Mouse (Mus musculus) c-Kit-positive CD71-negative TER-119-negative erythroid progenitor cells, embryonic 14.5 days (primary cell): ENCODE data around the gene Gm11559.
"Not testable (repeated sequence)": the region's sequence is repeated elsewhere in the genome, so short reads cannot be mapped to it uniquely, and the experiment has no call there.

ENCODE experiments used
- DNase-seq: peaks from one replicate; pipeline ENCODE4 v3.0.0-alpha.2; 2013; ENCODE audit warnings: low read depth

Gm11559 gene

DNA sequence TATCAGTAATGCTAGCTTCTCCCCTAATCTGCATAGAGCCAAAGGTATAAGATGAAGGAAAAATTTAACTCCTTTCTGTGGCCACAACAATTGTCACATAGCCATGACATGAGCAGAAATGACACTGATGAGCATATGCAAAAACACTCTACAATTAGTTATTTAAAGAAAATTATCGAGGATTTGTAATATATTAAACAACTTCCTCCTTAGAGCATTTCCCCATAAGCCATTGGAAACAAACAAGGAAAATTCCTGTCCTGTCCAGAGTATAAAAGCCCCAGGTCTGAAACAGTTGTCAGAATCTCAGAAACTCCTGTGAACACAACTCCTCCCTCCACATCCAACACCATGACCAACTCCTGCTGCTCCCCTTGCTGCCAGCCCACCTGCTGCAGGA is at the start of gene Gm11559:
Gm11559 (plus strand) TSS at position 301 of the 400 bp plus-strand sequence.
- DNase-seq, result not testable (repeated sequence)

DNA sequence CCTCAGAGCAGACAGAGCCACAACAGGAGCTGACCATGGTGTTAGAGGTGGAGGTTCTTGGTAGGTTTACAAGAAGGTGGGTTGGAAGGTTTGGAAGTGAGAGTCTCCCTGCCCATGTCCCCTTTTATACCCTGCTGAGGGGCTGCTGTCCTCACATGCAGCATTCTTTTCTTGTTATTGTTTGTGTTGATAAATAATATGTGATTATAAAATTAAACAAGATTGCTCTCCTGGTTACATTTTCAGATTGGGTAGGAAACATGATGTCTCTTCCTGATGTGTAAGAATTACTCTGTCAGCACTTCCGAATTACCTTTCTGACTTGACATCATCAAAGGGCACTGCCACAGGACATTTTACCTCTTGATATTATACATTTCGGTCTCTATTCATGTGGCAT is 48.7 kb upstream of the Gm11559 start, which contains the start of gene Gm11564:
Gm11564 (minus strand) TSS at position 101 of the 400 bp plus-strand sequence.
- DNase-seq, result not testable (repeated sequence)

DNA sequence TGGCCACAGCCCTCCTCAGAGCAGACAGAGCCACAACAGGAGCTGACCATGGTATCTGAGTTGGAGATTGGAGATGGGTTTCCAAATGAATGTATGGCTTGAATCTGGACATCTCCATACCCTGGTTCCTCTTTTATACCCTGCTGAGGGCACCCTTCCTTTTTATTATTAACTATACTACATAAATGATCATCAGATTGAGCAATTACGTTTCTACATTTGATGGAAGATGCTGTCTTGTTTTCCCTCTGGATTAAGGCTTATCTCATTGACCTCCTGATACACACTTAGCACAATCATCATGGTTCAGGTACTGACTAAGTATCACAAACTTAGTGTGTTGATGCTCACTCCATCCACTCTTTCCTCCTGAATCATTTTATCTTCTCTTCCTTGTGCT is 26.3 kb upstream of the Gm11559 start, which contains the start of gene 2300003K06Rik:
2300003K06Rik (minus strand) TSS at position 101 of the 400 bp plus-strand sequence.
- DNase-seq, result no peak

DNA sequence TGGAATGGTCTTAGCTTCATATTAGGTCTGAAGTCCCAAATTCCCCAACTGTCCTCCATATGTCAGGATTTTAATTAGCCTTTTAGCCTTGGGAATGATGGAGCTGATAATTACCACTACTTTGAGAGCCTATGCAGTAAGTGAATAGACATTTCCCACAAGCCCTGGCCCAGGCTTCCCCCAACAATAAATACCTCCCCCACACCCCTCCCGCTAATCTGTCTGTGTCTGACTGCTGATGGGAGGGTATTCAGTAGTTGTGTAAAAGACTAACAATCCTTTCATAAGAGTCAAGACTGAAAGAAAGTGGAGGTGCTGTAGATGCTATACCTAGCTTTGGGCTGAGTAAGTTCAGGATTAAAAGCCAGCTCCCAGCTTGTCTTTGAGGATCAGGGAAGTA is 22.1 kb upstream of the Gm11559 start:
- no peak for DNase-seq

DNA sequence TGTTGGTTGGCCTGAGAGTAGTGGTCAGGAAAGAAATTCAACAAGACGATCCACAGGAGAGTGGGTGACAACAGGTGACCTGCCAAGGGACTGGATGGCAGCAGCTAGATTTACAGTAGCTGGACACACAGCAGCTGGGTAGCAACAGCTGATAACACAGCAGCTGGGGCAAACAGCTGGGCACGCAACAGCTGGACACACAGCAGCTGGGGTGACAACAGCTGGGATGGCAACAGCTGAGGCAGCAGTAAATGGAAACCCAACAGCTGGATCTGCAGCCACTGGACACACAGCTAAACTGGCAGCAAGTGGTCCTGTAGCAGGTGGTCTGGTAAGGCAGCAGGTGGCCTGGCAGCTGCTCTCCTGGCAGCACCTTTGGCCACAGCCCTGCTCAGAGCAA is 17.5 kb upstream of the Gm11559 start:
- DNase-seq, result no peak

DNA sequence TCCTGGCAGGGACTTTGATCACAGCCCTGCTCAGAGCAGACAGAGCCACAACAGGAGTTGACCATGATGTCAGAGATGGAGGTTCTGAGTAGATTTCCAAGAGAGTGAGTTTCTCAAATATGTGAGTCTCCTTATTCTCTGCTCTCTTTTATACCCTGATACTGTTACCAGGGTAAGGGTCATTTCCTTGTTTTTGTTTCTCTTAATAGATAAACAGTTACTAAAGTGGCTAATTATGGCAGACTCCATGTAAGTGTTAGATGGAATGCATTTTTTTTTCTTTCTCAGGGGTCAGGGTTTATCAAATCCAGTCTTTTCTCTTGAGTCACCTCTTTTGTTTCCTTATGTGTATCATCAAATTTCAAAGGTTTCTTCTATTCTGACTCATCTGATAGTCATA is 12.8 kb upstream of the Gm11559 start, which contains the start of gene Krtap4-16:
Krtap4-16 (minus strand) TSS at position 101 of the 400 bp plus-strand sequence.
- DNase-seq, result no peak

DNA sequence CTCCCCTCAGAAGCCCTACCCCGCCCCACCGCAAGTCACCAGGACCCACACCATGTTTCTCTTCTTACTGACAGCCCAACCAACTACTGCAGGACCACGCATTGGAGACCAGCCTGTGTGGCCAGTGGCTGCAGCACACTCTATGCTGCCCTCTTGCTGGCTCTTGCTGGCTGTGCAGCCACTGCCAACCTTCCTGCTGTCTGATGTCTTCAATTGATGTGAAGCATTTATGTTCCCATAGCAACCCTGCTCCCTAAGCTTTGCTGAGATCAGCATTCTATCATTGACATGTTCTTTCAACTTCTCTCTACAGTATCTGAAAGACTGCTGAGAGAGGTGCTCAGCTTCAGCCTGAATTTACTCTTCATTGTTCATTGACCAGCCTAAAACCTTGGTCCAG is 10.2 kb upstream of the Gm11559 start:
- no peak for DNase-seq

DNA sequence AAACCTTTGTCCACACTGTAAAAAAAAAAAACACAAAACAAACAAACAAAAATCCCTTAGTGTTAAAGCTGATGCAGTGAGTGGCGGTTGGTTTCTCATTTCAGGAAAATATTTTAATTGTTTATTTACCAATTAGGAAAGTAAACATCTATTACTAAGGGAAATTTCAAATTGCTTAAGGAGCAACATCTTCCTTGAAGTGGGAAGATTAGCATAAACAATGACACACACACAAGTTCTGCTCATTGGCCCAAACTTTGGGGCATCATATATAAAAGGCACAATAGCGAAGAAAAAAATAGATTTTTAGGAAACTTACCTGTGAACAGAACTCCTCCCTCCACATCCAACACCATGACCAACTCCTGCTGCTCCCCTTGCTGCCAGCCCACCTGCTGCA is 6.7 kb upstream of the Gm11559 start, which contains the start of gene Gm11568:
Gm11568 (plus strand) TSS at position 301 of the 400 bp plus-strand sequence.
- no peak for DNase-seq

DNA sequence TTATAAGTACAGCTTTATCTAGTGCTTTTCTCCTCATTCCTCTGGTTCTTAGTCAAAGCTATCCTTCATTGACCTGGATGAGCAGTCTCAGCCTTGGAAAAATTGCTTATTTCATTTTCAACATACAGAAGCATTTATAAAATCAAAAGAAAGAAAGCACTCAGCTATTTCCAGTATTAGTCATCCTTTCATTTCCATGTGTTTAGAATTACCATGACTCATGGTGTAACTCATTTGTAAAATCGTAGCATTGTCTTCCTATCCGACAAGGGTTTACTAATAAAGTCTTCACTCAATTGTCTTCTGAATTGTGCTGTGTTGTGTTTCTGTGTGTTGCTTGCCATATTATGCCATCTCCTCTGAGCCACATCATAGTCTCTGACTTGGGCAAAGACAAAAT is 5.5 kb upstream of the Gm11559 start:
- no peak for DNase-seq

DNA sequence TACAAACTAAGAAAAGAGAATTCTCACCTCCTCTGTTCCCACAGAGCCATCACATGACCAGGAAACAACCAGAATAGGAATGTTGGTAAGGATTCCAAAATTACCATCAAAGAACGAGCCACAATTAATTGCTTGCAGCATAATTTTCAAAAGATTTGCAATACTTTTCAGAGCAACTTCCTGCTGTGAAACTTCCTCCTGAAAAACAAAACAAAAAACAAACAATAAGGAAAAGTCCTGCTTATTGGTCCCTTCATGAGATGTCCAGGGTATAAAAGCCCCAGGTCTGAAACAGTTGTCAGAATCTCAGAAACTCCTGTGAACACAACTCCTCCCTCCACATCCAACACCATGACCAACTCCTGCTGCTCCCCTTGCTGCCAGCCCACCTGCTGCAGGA is 8.8 kb downstream of the Gm11559 start, which contains the start of gene Krtap9-1:
Krtap9-1 (plus strand) TSS at position 301 of the 400 bp plus-strand sequence.
- DNase-seq, result not testable (repeated sequence)

DNA sequence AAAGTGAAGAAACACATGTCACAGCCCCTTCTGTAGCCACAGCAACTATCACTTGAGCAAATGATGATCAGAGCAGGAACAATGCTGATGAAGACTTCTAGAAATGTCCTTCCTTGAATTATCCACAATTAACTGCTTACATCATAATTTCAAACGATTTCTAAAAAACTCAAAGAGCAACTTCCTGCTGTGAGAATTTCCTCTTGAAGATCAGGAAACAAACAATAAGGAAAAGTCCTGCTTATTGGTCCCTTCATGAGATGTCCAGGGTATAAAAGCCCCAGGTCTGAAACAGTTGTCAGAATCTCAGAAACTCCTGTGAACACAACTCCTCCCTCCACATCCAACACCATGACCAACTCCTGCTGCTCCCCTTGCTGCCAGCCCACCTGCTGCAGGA is 14.6 kb downstream of the Gm11559 start, which contains the start of gene Gm11567:
Gm11567 (plus strand) TSS at position 301 of the 400 bp plus-strand sequence.
- DNase-seq, result not testable (repeated sequence)

DNA sequence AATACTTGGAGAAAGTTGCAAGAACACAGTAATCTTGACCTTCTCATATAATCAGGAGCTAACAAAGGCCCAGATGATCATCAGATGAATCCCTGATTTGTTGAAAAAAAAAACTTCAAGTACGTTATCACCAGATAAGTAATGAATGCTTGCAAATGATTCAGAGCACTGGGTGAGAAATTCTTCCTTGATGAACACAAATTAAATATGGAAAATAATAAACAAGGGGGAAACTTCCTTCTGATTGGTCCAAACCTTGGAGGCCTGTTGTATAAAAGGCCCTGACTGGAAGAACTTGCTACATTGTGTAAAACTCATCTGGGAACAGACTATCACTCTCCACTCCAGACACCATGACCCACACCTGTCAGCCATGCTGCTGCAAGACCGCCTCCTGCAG is 43.3 kb downstream of the Gm11559 start, which contains the start of gene Krtap31-1:
Krtap31-1 (plus strand) TSS at position 301 of the 400 bp plus-strand sequence.
- no peak for DNase-seq

DNA sequence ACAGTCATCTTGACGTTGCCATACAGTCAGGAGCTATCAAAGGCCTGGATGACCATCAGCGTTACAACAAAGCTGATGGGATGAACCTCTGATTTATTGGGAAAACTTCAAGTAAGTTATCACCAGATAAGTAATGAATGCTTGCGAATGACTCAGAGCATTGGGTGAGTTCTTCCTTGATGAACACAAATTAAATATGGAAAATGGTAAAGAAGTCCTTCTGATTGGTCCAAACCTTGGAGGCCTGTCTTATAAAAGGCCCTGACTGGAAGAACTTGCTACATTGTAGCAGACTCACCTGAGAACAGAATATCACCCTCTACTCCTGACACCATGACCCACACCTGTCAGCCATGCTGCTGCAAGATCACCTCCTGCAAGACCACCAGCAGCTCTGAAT is 50.2 kb downstream of the Gm11559 start, which contains the start of gene Gm11565:
Gm11565 (plus strand) TSS at position 301 of the 400 bp plus-strand sequence.
- DNase-seq, result no peak
